Mouse (Mus musculus): ENCODE data around the gene Trim42. TPM values are rescaled to one million over a fixed set of nuclear protein-coding genes. Genes with fewer than 3 reads are reported as not detected.

Gene Trim42
- not detected in 2 replicates for polyA plus RNA-seq (2021; fragmentation: Nextera tagmentation)
- long read RNA-seq, experiment 1, result 0 reads
- long read RNA-seq, experiment 2, partial matches to known transcripts, result 0 of 1 reads
- long read RNA-seq, experiment 2, other reads (novel, unspliced or antisense), result 0 of 1 reads

DNA sequence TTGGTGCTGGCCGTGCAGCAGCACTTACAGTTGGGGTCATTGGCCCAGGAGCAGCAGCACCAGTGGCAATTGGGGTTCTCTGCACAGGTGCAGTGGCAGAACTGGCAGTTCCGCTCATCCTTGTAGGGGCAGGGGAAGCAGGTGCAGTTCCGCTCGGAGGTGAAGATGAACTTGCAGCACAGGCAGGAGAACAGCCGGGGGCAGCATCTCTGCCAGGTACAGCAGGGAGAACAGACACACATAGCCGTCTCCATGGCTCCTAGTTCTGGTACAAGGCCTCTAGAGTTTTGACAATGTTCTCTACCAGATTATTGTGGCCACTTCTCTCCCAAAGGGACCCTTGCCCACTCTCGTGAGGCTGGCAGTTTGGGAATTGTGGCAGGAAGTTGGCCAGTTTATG lies at the start of gene Trim42:
Gene Trim42 (minus strand): TSS at position 368 of the 400 bp plus-strand sequence.

All from layer of hippocampus, adult 6 months (tissue).